Mouse (Mus musculus) adrenal gland, postnatal 4 days (tissue): ENCODE data around the gene Golga5. TPM values are rescaled to one million over a fixed set of nuclear protein-coding genes. Genes with fewer than 3 reads are reported as not detected.
A peak's percentile ranks its signal among the peaks of the same experiment; 100 is the strongest.

Experiments used
- DNase-seq, 2 experiments: peaks; one replicate each; pipeline ENCODE4 v3.0.0; 2021 to 2022; ENCODE audit warnings: low spot score in 2 of 2, mixed read lengths in 2 of 2
- long read RNA-seq, 2 experiments: library from polyadenylated mRNA; stranded (forward); transcript quantifications; one replicate each; pipeline ENCODE4 v2.0.0; 2021
- total RNA-seq, 2 experiments: library from RNA; stranded (reverse); gene quantifications; 2 replicates each; pipeline ENCODE4 v1.2.3; 2021

Golga5 gene
- total RNA-seq: 10 to 100 TPM; 41.2 to 41.6 TPM
- long read RNA-seq, experiment 1, transcript Golga5-202 (13 exons, 2,827 nt): major isoform, 29 of 36 reads
- long read RNA-seq, experiment 1, partial matches to known transcripts: 2 of 36 reads
- long read RNA-seq, experiment 1, other reads (novel, unspliced or antisense): 4 of 36 reads
- long read RNA-seq, experiment 2, transcript Golga5-202 (13 exons, 2,827 nt): major isoform, 43 of 69 reads
- long read RNA-seq, experiment 2, partial matches to known transcripts: 15 of 69 reads
- long read RNA-seq, experiment 2, other reads (novel, unspliced or antisense): 10 of 69 reads

GRCm38 (mm10) chr12:102468894-102469764, at the start of gene Golga5:
TSS of gene Golga5 (plus strand) at chr12:102469135.
- peak; percentile 92 to 95 for DNase-seq

- DNase-seq: no peak
Observed at GRCm38 (mm10) chr12:102419544-102419943, 49.4 kb upstream of the Golga5 start.

- DNase-seq: no peak
Observed at GRCm38 (mm10) chr12:102420168-102420890, 48.6 kb upstream of the Golga5 start.

- DNase-seq: no peak
Observed at GRCm38 (mm10) chr12:102422065-102422464, 46.9 kb upstream of the Golga5 start.

GRCm38 (mm10) chr12:102422623-102423320, 46.2 kb upstream of the Golga5 start:
- DNase-seq: no peak

GRCm38 (mm10) chr12:102423625-102424024, 45.3 kb upstream of the Golga5 start:
- DNase-seq: no peak

GRCm38 (mm10) chr12:102424456-102424855, 44.5 kb upstream of the Golga5 start:
- no peak for DNase-seq

GRCm38 (mm10) chr12:102425048-102425578, 43.8 kb upstream of the Golga5 start:
- no peak for DNase-seq

- DNase-seq: no peak
Observed at GRCm38 (mm10) chr12:102426285-102426684, 42.6 kb upstream of the Golga5 start.

- DNase-seq: no peak
Observed at GRCm38 (mm10) chr12:102429656-102430055, 39.3 kb upstream of the Golga5 start.

- no peak for DNase-seq
Observed at GRCm38 (mm10) chr12:102430228-102430627, 38.7 kb upstream of the Golga5 start.

- DNase-seq: no peak
Observed at GRCm38 (mm10) chr12:102432238-102432637, 36.7 kb upstream of the Golga5 start.

- DNase-seq: no peak
Observed at GRCm38 (mm10) chr12:102434107-102434506, 34.8 kb upstream of the Golga5 start.

- no peak for DNase-seq
Observed at GRCm38 (mm10) chr12:102436939-102437526, 31.9 kb upstream of the Golga5 start.

- DNase-seq: no peak
Observed at GRCm38 (mm10) chr12:102437952-102438351, 31.0 kb upstream of the Golga5 start.

- no peak for DNase-seq
Observed at GRCm38 (mm10) chr12:102438983-102439631, 29.8 kb upstream of the Golga5 start.

GRCm38 (mm10) chr12:102439632-102440023, 29.3 kb upstream of the Golga5 start, which contains the start of gene Lgmn:
TSS of gene Lgmn (minus strand) at chr12:102439813.
- DNase-seq: peak; percentile 91 to 92

GRCm38 (mm10) chr12:102440551-102440950, 28.4 kb upstream of the Golga5 start:
- DNase-seq: no peak

- no peak for DNase-seq
Observed at GRCm38 (mm10) chr12:102441141-102441540, 27.8 kb upstream of the Golga5 start.

- DNase-seq: no peak
Observed at GRCm38 (mm10) chr12:102442639-102443038, 26.3 kb upstream of the Golga5 start.
